Mouse (Mus musculus) ES-Bruce4 (cell line): ENCODE measurements at regions not wholly inside any gene's neighbourhood (a gene's known extent, or its start where the extent isn't known, plus 50 kb on each side); places are given as distances from the start of the nearest gene placed in this dataset.

Source experiments
- H3K27ac ChIP-seq: 2 replicates; pipeline ENCODE4 v1.5.1; 2012; ENCODE audit warnings: low read length, inconsistent platforms; ENCODE audit not compliant: insufficient read depth
- H3K27me3 ChIP-seq: 2 replicates; pipeline ENCODE4 v1.6.1; 2012; ENCODE audit warnings: mild to moderate bottlenecking, low read length, inconsistent platforms; ENCODE audit not compliant: control insufficient read depth, poor library complexity, insufficient read depth, severe bottlenecking
- H3K36me3 ChIP-seq: 2 replicates; pipeline ENCODE4 v1.6.1; 2012; ENCODE audit warnings: inconsistent platforms, mild to moderate bottlenecking, low read length, moderate library complexity; ENCODE audit not compliant: control insufficient read depth, poor library complexity, insufficient read depth, severe bottlenecking
- H3K4me1 ChIP-seq: one replicate; pipeline ENCODE4 v1.8.1; 2011; ENCODE audit warnings: low read length; ENCODE audit not compliant: control insufficient read depth, insufficient read depth
- H3K4me3 ChIP-seq: 2 replicates; pipeline ENCODE4 v1.5.1; 2011; ENCODE audit warnings: low read depth, mild to moderate bottlenecking, low read length
- H3K9ac ChIP-seq: 2 replicates; pipeline ENCODE4 v1.6.1; 2012; ENCODE audit warnings: low read depth, mild to moderate bottlenecking, inconsistent platforms; ENCODE audit not compliant: poor library complexity, severe bottlenecking
- H3K9me3 ChIP-seq: replicated peaks from 2 replicates; pipeline ENCODE4 v1.6.1; 2012; ENCODE audit warnings: mild to moderate bottlenecking, low read length, inconsistent platforms; ENCODE audit not compliant: control insufficient read depth, poor library complexity, insufficient read depth, severe bottlenecking
- CTCF ChIP-seq: IDR thresholded peaks from one replicate; pipeline ENCODE4 v1.8.1; 2011; ENCODE audit warnings: low read depth, low read length
- EP300 ChIP-seq: IDR thresholded peaks from 2 replicates; pipeline ENCODE4 v1.6.1; 2011; ENCODE audit warnings: low read depth, low read length; ENCODE audit not compliant: insufficient read depth
- POLR2A ChIP-seq: IDR thresholded peaks from one replicate; pipeline ENCODE4 v1.8.1; 2011; ENCODE audit warnings: low read length; ENCODE audit not compliant: insufficient read depth

GRCm38 (mm10) chr4:4645264-4645663, 147.9 kb downstream of the Impad1 start:
- no peaks in the 10 kb centered on the region for H3K9me3 ChIP-seq
- no peaks in the 10 kb centered on the region for H3K4me1 ChIP-seq
- H3K9ac ChIP-seq = no peak overlapping the region
- no peaks in the 10 kb centered on the region for H3K27me3 ChIP-seq
- H3K27ac ChIP-seq = no peak overlapping the region
- H3K4me3 ChIP-seq = no peak overlapping the region
- H3K36me3 ChIP-seq = no peaks in the 10 kb centered on the region
- no peak for TF ChIP-seq EP300
- no peak for TF ChIP-seq CTCF
- TF ChIP-seq POLR2A = no peak

- no peak for TF ChIP-seq CTCF
- peaks cover 2% of the 10 kb centered on the region for H3K4me1 ChIP-seq
- no peak overlapping the region for H3K9ac ChIP-seq
- no peaks in the 10 kb centered on the region for H3K27me3 ChIP-seq
- no peak overlapping the region for H3K27ac ChIP-seq
- H3K36me3 ChIP-seq = no peaks in the 10 kb centered on the region
- no peak overlapping the region for H3K4me3 ChIP-seq
- H3K9me3 ChIP-seq = no peaks in the 10 kb centered on the region; the same call in 1 of the 2 replicates
Measured at GRCm38 (mm10) chr4:4636258-4636657, 156.9 kb downstream of the Impad1 start.

- Histone ChIP-seq H3K9ac (no peak overlapping the region), H3K4me1 (peaks cover 2% of the 10 kb centered on the region), H3K36me3 (no peaks in the 10 kb centered on the region), H3K27ac (no peak overlapping the region), H3K4me3 (no peak overlapping the region), H3K27me3 (no peaks in the 10 kb centered on the region), H3K9me3 (no peaks in the 10 kb centered on the region; the same call in 1 of the 2 replicates)
- TF ChIP-seq POLR2A = no peak
- no peak for TF ChIP-seq EP300
- TF ChIP-seq CTCF = no peak
Measured at GRCm38 (mm10) chr4:4635856-4636255, 157.3 kb downstream of the Impad1 start.

- Histone ChIP-seq H3K27ac (no peak overlapping the region), H3K4me1 (peaks cover 2% of the 10 kb centered on the region)
Measured at GRCm38 (mm10) chr4:4635338-4635737, 157.8 kb downstream of the Impad1 start.

DNA sequence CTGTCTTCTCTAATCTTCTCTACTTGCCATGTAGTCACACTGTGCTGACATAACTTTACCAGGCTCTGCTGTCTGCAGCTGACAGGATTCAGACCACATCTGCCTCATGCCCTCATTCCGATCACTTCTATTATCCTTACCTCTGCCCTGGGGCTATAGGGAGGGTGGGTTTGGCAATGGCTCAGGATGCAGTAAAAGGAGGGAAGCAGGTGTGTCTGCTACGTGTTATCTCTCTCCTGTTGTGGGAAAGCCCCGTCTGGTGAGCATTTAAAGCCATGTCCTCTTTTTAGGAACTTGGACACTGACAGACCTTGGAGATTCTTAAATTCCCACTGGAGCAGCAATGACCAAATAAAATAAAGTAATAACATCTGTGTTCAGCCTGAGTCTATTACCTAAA, 158.5 kb downstream of the Impad1 start:
- Histone ChIP-seq H3K27ac (no peak overlapping the region), H3K4me1 (peaks cover 2% of the 10 kb centered on the region), H3K9me3 (no peaks in the 10 kb centered on the region; the same call in 1 of the 2 replicates), H3K9ac (no peak overlapping the region), H3K4me3 (no peak overlapping the region), H3K27me3 (no peaks in the 10 kb centered on the region), H3K36me3 (no peaks in the 10 kb centered on the region)
- TF ChIP-seq EP300 = no peak
- TF ChIP-seq CTCF = no peak
- TF ChIP-seq POLR2A = no peak

More at GRCm38 (mm10) chr4:4635338-4635737, 157.8 kb downstream of the Impad1 start:
- Histone ChIP-seq H3K4me3 (no peak overlapping the region), H3K27me3 (no peaks in the 10 kb centered on the region), H3K9me3 (no peaks in the 10 kb centered on the region; the same call in 1 of the 2 replicates), H3K9ac (no peak overlapping the region), H3K36me3 (no peaks in the 10 kb centered on the region)
- no peak for TF ChIP-seq POLR2A
- TF ChIP-seq CTCF = no peak
- no peak for TF ChIP-seq EP300

GRCm38 (mm10) chr4:4630750-4631149, 162.4 kb downstream of the Impad1 start:
- H3K27me3 ChIP-seq = no peaks in the 10 kb centered on the region
- H3K27ac ChIP-seq = no peak overlapping the region
- no peak overlapping the region for H3K9ac ChIP-seq
- H3K4me1 ChIP-seq = peaks cover 2% of the 10 kb centered on the region
- no peak overlapping the region for H3K4me3 ChIP-seq
- no peaks in the 10 kb centered on the region for H3K9me3 ChIP-seq
- no peaks in the 10 kb centered on the region for H3K36me3 ChIP-seq
- TF ChIP-seq POLR2A (no peak), EP300 (no peak), CTCF (no peak)
